Mouse (Mus musculus): ENCODE results near the gene Crat.

DNA sequence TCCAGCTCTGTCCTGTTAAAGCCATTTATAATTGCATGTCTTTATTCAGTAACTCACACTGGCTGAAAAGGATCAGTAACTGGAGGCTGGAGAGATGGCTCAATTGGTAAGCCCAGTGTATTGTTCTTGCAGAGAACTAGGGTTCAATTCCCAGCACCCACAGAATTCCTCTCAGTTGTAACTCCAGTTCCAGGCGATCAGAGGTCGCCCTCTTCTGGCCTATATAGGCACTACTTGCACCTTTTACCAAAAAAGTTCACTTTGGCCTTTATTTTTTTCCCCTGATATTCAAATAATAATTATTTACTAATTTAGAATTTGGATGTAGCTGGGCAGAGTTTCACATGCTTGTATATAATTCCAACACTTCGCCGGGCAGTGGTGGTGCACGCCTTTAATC, 52.7 kb downstream of the Crat start:
- TF ChIP-seq CTCF (IDR thresholded peaks at IDR 0.05; ENCODE audit: low read depth), result peak; percentile 54
- no peak for TF ChIP-seq EP300 (IDR thresholded peaks at IDR 0.05; ENCODE audit: low read depth)
